23 mouse cellular contexts compared by ENCODE assay signal in the genomic region with DNA sequence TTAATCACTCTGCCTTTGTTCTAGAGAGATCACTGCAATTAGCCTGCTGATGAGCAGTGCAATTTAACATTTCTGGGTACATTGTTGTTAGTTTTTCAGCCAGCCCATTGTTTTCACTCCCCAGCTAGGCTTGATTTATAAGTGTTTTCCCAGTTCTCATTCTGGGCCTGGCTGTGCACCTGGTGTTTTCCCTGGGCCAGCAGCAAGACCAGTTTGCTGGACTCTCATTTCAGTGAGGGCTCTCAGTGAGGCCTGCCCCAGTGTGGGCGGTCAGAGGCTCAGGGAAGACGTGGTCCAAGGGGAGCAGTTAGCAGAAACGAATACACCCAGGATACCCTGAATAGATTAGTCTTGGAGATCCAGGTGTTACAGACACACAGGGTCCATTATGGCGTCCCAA.
"Had no signal": no experiment of that assay in that cellular context is flagged by ENCODE, and none has a peak within 500 bp of the region (broad histone marks: within the 10 kb centered on the region; RNA-seq: fewer than 3 reads in every experiment).

No protein-coding gene starts in this region.

- H3K9me3 ChIP-seq: heart, embryonic 13.5 days; heart, embryonic 15.5 days; hindbrain, embryonic 13.5 days; hindbrain, embryonic 15.5 days; limb, embryonic 15.5 days; liver, embryonic 12.5 days had no signal

- H3K9ac ChIP-seq: forebrain, postnatal 0 days; heart, embryonic 13.5 days; heart, embryonic 15.5 days; hindbrain, embryonic 13.5 days; hindbrain, embryonic 15.5 days; limb, embryonic 13.5 days; limb, embryonic 15.5 days; liver, embryonic 12.5 days; liver, embryonic 14.5 days had no signal

- DNase-seq: forebrain, postnatal 0 days; gastrocnemius, postnatal 14 days; gastrocnemius, postnatal 36 days; heart, adult 11 months; heart, adult 2 months; heart, postnatal 14 days; heart, postnatal 36 days; kidney, adult 18-20 months; kidney, adult 8-10 months; kidney, postnatal 14 days; layer of hippocampus, adult 9-11 months; layer of hippocampus, postnatal 36 days; left cerebral cortex, postnatal 4 days had no signal

- ATAC-seq: forebrain, postnatal 0 days; hindbrain, postnatal 0 days; intestine, embryonic 16.5 days; liver, embryonic 12.5 days had no signal

- H3K27ac ChIP-seq: heart, adult 2 months; heart, embryonic 13.5 days; heart, embryonic 15.5 days; hindbrain, embryonic 13.5 days; hindbrain, embryonic 15.5 days; hindbrain, postnatal 0 days; limb, embryonic 13.5 days; limb, embryonic 15.5 days; liver, embryonic 12.5 days; liver, embryonic 14.5 days had no signal

- H3K4me1 ChIP-seq: heart, embryonic 13.5 days; heart, embryonic 15.5 days; hindbrain, embryonic 13.5 days; hindbrain, embryonic 15.5 days; limb, embryonic 13.5 days; limb, embryonic 15.5 days; liver, embryonic 12.5 days had no signal

- H3K4me2 ChIP-seq: heart, embryonic 13.5 days; heart, embryonic 15.5 days; hindbrain, embryonic 13.5 days; hindbrain, embryonic 15.5 days; limb, embryonic 13.5 days; limb, embryonic 15.5 days; liver, embryonic 12.5 days had no signal

- H3K36me3 ChIP-seq: heart, embryonic 13.5 days; heart, embryonic 15.5 days; hindbrain, embryonic 13.5 days; hindbrain, embryonic 15.5 days; limb, embryonic 13.5 days; limb, embryonic 15.5 days; liver, embryonic 12.5 days had no signal

- H3K27me3 ChIP-seq: heart, embryonic 13.5 days; heart, embryonic 15.5 days; hindbrain, embryonic 13.5 days; hindbrain, embryonic 15.5 days; liver, embryonic 12.5 days had no signal

- H3K4me3 ChIP-seq: heart, adult 2 months; heart, embryonic 13.5 days; heart, embryonic 15.5 days; hindbrain, embryonic 13.5 days; hindbrain, embryonic 15.5 days; limb, embryonic 13.5 days; limb, embryonic 15.5 days; liver, embryonic 12.5 days had no signal
